Mouse (Mus musculus) naive thymus-derived CD4-positive, alpha-beta T cell, adult 2 months (primary cell): Measurements from ENCODE around the gene Metrn.

Experiments
- DNase-seq: peaks from one replicate; pipeline ENCODE4 v3.0.0-alpha.2; 2011; ENCODE audit warnings: low read depth

Metrn gene

GRCm38 (mm10) chr17:25830806-25831431 is 34.0 kb upstream of the Metrn start:
- no peak for DNase-seq

- no peak for DNase-seq
These were observed 33.3 kb upstream of the Metrn start for GRCm38 (mm10) chr17:25830200-25830753.

GRCm38 (mm10) chr17:25829558-25830017 is 32.7 kb upstream of the Metrn start:
- no peak for DNase-seq

GRCm38 (mm10) chr17:25828712-25829557 is 32.0 kb upstream of the Metrn start, which contains the start of gene Jmjd8:
Jmjd8 (plus strand) TSS chr17:25828867.
- peak; percentile 87 for DNase-seq

GRCm38 (mm10) chr17:25828223-25828594 is 31.3 kb upstream of the Metrn start:
- DNase-seq: peak; percentile 25

- DNase-seq: no peak
These were observed 30.7 kb upstream of the Metrn start for GRCm38 (mm10) chr17:25827546-25828222.

- DNase-seq: no peak
These were observed 30.1 kb upstream of the Metrn start for GRCm38 (mm10) chr17:25827011-25827410.

- no peak for DNase-seq
These were observed 29.1 kb upstream of the Metrn start for GRCm38 (mm10) chr17:25825984-25826570.

- no peak for DNase-seq
These were observed 28.4 kb upstream of the Metrn start for GRCm38 (mm10) chr17:25825311-25825710.

- no peak for DNase-seq
These were observed 27.6 kb upstream of the Metrn start for GRCm38 (mm10) chr17:25824362-25825142.

- DNase-seq: peak; percentile 92
These were observed 26.5 kb upstream of the Metrn start, which contains the start of gene Wdr24 for GRCm38 (mm10) chr17:25823452-25823851. Wdr24 (plus strand) TSS chr17:25823627.

- DNase-seq: no peak
These were observed 22.2 kb upstream of the Metrn start for GRCm38 (mm10) chr17:25818851-25819780.

- DNase-seq: no peak
These were observed 20.7 kb upstream of the Metrn start for GRCm38 (mm10) chr17:25817662-25818061.

- DNase-seq: peak; percentile 82
These were observed 16.5 kb upstream of the Metrn start for GRCm38 (mm10) chr17:25813471-25813870.

- no peak for DNase-seq
These were observed 14.0 kb upstream of the Metrn start for GRCm38 (mm10) chr17:25810890-25811289.

GRCm38 (mm10) chr17:25809606-25810340 is 12.8 kb upstream of the Metrn start:
- no peak for DNase-seq

- no peak for DNase-seq
These were observed 12.1 kb upstream of the Metrn start, which contains the start of gene Fbxl16 for GRCm38 (mm10) chr17:25808789-25809605. Fbxl16 (plus strand) TSS chr17:25809085.

- DNase-seq: no peak
These were observed 11.1 kb upstream of the Metrn start for GRCm38 (mm10) chr17:25808028-25808427.
